Mouse (Mus musculus) lung, embryonic 16.5 days (tissue): ENCODE results near the gene Gm10959. TPM values are rescaled to one million over a fixed set of nuclear protein-coding genes. Genes with fewer than 3 reads are reported as not detected.

Experiments used
- ATAC-seq: fragments of 200-750 bp; cut with Nextera tagmentation; 2 replicates; pipeline ENCODE4 v1.8.0; 2017; ENCODE audit warnings: low read depth, mild to moderate bottlenecking, moderate library complexity
- H3K27ac ChIP-seq: fragments of 300-500 bp; sonication (generic); 2 replicates; pipeline ENCODE4 v1.5.1; 2014; ENCODE audit warnings: mild to moderate bottlenecking, control low read depth, low read length
- H3K27me3 ChIP-seq: fragments of 300-500 bp; sonication (generic); 2 replicates; pipeline ENCODE4 v1.6.1; 2014; ENCODE audit warnings: low read depth, low read length, mixed read lengths; ENCODE audit not compliant: control insufficient read depth, insufficient read depth
- H3K36me3 ChIP-seq: fragments of 300-500 bp; sonication (generic); 2 replicates; pipeline ENCODE4 v1.6.1; 2014; ENCODE audit warnings: low read length; ENCODE audit not compliant: control insufficient read depth, insufficient read depth
- H3K4me1 ChIP-seq: fragments of 300-500 bp; sonication (generic); replicated peaks from 2 replicates; pipeline ENCODE4 v1.6.1; 2014; ENCODE audit warnings: low read length, mixed read lengths; ENCODE audit not compliant: control insufficient read depth, insufficient read depth
- H3K4me2 ChIP-seq: fragments of 300-500 bp; sonication (generic); 2 replicates; pipeline ENCODE4 v1.6.1; 2014; ENCODE audit warnings: low read depth, low read length, control low read depth
- H3K4me3 ChIP-seq: fragments of 300-500 bp; sonication (generic); 2 replicates; pipeline ENCODE4 v1.5.1; 2014; ENCODE audit warnings: mild to moderate bottlenecking, low read length, control low read depth
- H3K9ac ChIP-seq: fragments of 300-500 bp; sonication (generic); 2 replicates; pipeline ENCODE4 v1.6.1; 2014; ENCODE audit warnings: low read length, control low read depth
- H3K9me3 ChIP-seq: fragments of 300-500 bp; sonication (generic); 2 replicates; pipeline ENCODE4 v1.6.1; 2016; ENCODE audit warnings: low read length; ENCODE audit not compliant: control insufficient read depth
- WGBS: fragments of 180-500 bp; shearing (Covaris S2); extraction: QIAGEN DNeasy Blood & Tissue Kit; methylation state at CpG from one replicate; pipeline ENCODE4 v1.1.7; 2014; 5-methylcytosine and 5-hydroxymethylcytosine counted together
- polyA plus RNA-seq: library from polyadenylated mRNA; unstranded; fragments of >200 nt; fragmentation: Nextera tagmentation; extraction: Ambion mirVana; gene quantifications from 2 replicates; pipeline ENCODE4 v1.2.1, GENCODE M21; 2015

Gene Gm10959
- polyA plus RNA-seq, 1 experiment from 2014 or later = not detected

GRCm38 (mm10) chr3:122871596-122871995, 47.6 kb downstream of the Gm10959 start:
- Histone ChIP-seq H3K9me3 (no peaks in the 10 kb centered on the region), H3K27me3 (no peaks in the 10 kb centered on the region), H3K36me3 (no peaks in the 10 kb centered on the region), H3K9ac (no peak overlapping the region), H3K4me3 (no peak overlapping the region), H3K27ac (no peak overlapping the region), H3K4me2 (no peak overlapping the region), H3K4me1 (no peaks in the 10 kb centered on the region)
- 76% methylated on average over 1 of the region's 1 CpGs for WGBS
- ATAC-seq = no peak

- no peak overlapping the region for H3K4me2 ChIP-seq
- no peaks in the 10 kb centered on the region for H3K9me3 ChIP-seq
- H3K4me1 ChIP-seq = no peaks in the 10 kb centered on the region
- ATAC-seq = no peak
- H3K9ac ChIP-seq = no peak overlapping the region
- H3K27ac ChIP-seq = no peak overlapping the region
- no peaks in the 10 kb centered on the region for H3K27me3 ChIP-seq
- 100% methylated on average over 1 of the region's 1 CpGs for WGBS
- H3K36me3 ChIP-seq = no peaks in the 10 kb centered on the region
- H3K4me3 ChIP-seq = no peak overlapping the region
Measured at GRCm38 (mm10) chr3:122868270-122868669, 50.9 kb downstream of the Gm10959 start.

DNA sequence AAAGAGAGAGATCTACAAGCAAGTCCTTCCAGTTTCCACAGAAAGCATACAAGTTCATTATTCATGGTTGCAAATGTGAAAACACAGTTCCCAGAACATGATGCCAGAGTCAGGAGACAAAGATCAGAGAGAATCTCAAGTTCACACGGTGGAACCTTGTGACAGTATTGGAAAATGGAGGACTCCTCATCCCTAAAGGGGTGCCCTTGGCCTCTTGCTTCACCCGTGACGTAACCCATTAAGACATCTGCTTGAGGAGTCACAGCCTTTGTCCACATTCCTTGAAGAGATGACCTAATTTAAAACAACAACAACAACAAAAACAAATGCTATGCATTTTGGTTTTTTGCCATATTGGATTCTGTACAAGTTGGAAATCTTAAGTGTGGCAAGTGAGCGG, 54.1 kb downstream of the Gm10959 start:
- Histone ChIP-seq H3K36me3 (no peaks in the 10 kb centered on the region), H3K27me3 (no peaks in the 10 kb centered on the region), H3K4me3 (no peak overlapping the region), H3K9me3 (no peaks in the 10 kb centered on the region), H3K4me1 (no peaks in the 10 kb centered on the region), H3K27ac (no peak overlapping the region), H3K9ac (no peak overlapping the region), H3K4me2 (no peak overlapping the region)
- ATAC-seq = no peak
- WGBS = 71% methylated on average over 4 of the region's 4 CpGs

Other genes with a start within 250 kb of the Gm10959 start
- gene Pde5a, start 190.4 kb downstream of the Gm10959 start, polyA plus RNA-seq = 23.7 and 24.7 TPM in 2 replicates
- 0.21 and 0.97 TPM in 2 replicates for gene Fabp2, start 24.3 kb downstream of the Gm10959 start, polyA plus RNA-seq
- 113 and 118 TPM in 2 replicates for gene 1810037I17Rik, start 4.8 kb upstream of the Gm10959 start, polyA plus RNA-seq
- gene Usp53, start 65.2 kb upstream of the Gm10959 start, polyA plus RNA-seq = 6.2 and 7.0 TPM in 2 replicates
- gene Myoz2, start 115.7 kb upstream of the Gm10959 start, polyA plus RNA-seq = 6.6 and 8.4 TPM in 2 replicates